Mouse (Mus musculus) G1E (cell line): ENCODE measurements around the gene Slc26a5. TPM values are rescaled to one million over a fixed set of nuclear protein-coding genes. Genes with fewer than 3 reads are reported as not detected.

Source experiments
- ATAC-seq: 2 replicates; pipeline ENCODE4 v1.8.0; 2016; ENCODE audit warnings: mild to moderate bottlenecking; ENCODE audit not compliant: insufficient number of reproducible peaks, poor library complexity, low FRiP score, severe bottlenecking; ENCODE audit errors: extremely low read depth
- DNase-seq: peaks from one replicate; pipeline ENCODE4 v3.0.0; 2012; ENCODE audit warnings: low spot score
- H3K27me3 ChIP-seq: 2 replicates; pipeline ENCODE4 v1.6.1; 2012; ENCODE audit warnings: mild to moderate bottlenecking, low read length, inconsistent platforms; ENCODE audit not compliant: insufficient read depth
- H3K36me3 ChIP-seq: replicated peaks from 2 replicates; pipeline ENCODE3; 2012; ENCODE audit warnings: mild to moderate bottlenecking, inconsistent platforms
- H3K4me1 ChIP-seq: 2 replicates; pipeline ENCODE4 v1.6.1; 2012; ENCODE audit warnings: low read depth, low read length, inconsistent platforms, mixed read lengths; ENCODE audit not compliant: insufficient read depth
- H3K4me3 ChIP-seq: 2 replicates; pipeline ENCODE4 v1.5.1; 2012; ENCODE audit warnings: low read depth, mild to moderate bottlenecking, inconsistent platforms, low read length, moderate library complexity, mixed read lengths
- H3K9me3 ChIP-seq: replicated peaks from 2 replicates; pipeline ENCODE4 v1.6.1; 2012; ENCODE audit warnings: inconsistent platforms
- CTCF ChIP-seq: IDR thresholded peaks from 2 replicates; pipeline ENCODE4 v1.5.1; 2012; ENCODE audit warnings: low read depth, low read length, inconsistent platforms, mixed read lengths
- GATA1 ChIP-seq: IDR thresholded peaks from 2 replicates; pipeline ENCODE4 v1.6.1; 2012; ENCODE audit warnings: borderline replicate concordance, low read length, inconsistent platforms, mixed read lengths
- GATA2 ChIP-seq: IDR thresholded peaks from 2 replicates; pipeline ENCODE4 v1.6.1; 2012; ENCODE audit warnings: low read depth, low read length, inconsistent platforms, borderline replicate concordance
- POLR2AphosphoS5 ChIP-seq: IDR thresholded peaks from 2 replicates; pipeline ENCODE4 v1.6.1; 2012; ENCODE audit warnings: low read depth, low read length, inconsistent platforms; ENCODE audit not compliant: insufficient replicate concordance
- TAL1 ChIP-seq: conservative IDR thresholded peaks from 2 replicates; pipeline ENCODE4 v1.6.1; 2012; ENCODE audit warnings: low read depth, low read length, inconsistent platforms, mixed read lengths
- polyA plus RNA-seq: library from polyadenylated mRNA; stranded (reverse); fragments of >175 nt; gene quantifications from 2 replicates; pipeline ENCODE4 v1.2.3, GENCODE M21; 2012
- total RNA-seq, 2 experiments: library from RNA; stranded (forward) in 1 of 2; stranded (reverse) in 1 of 2; fragments of 200-1000 nt in 1 of 2; fragments of >200 nt in 1 of 2; fragmentation: Nextera tagmentation in 1 of 2; gene quantifications; 2 replicates each; pipeline ENCODE4 v1.2.3; 2014 to 2017

The Slc26a5 gene
- total and polyA plus RNA-seq, 3 experiments, result not detected

DNA sequence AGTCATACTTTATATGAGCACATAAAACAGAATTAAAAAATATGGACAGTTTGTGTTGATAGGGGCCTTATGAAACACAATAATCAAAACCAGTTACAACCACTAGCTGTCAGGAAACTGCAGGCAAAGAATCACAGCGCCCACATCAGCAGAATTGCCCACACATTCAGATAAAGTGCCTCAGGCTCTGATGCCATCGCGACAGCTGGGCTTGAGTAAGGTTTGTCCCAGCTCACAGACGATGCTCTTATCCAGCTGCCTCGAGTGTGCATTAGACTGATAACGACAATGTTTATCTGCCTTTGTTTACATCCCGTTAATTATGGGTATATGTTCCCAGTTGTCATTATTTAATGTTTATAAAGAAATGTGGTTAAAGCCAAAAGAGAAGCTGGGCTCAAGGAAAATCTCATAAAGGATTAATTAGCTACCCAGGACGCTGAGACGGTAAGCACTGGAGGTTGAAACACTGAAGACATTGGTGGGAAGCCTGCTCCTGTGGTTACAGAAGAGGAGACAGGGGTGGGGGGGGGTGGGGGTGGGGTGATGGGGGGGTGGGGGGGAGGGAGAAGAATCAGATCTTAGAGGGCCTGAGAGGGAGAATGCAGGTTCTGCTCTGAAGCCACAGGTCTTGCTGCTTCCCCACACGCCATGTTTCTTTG lies 13.6 kb downstream of the Slc26a5 start:
- H3K9me3 ChIP-seq, result no peaks in the 10 kb centered on the region
- no peak overlapping the region for H3K4me3 ChIP-seq
- H3K36me3 ChIP-seq, result no peaks in the 10 kb centered on the region
- peaks cover 3% of the 10 kb centered on the region; the same call in 1 of the 2 replicates for H3K27me3 ChIP-seq
- TF ChIP-seq POLR2AphosphoS5 (no peak), GATA2 (no peak), TAL1 (no peak), GATA1 (no peak), CTCF (no peak)
- H3K4me1 ChIP-seq, result no peaks in the 10 kb centered on the region; the same call in 1 of the 2 replicates
- DNase-seq (no peak), ATAC-seq (no peak)

DNA sequence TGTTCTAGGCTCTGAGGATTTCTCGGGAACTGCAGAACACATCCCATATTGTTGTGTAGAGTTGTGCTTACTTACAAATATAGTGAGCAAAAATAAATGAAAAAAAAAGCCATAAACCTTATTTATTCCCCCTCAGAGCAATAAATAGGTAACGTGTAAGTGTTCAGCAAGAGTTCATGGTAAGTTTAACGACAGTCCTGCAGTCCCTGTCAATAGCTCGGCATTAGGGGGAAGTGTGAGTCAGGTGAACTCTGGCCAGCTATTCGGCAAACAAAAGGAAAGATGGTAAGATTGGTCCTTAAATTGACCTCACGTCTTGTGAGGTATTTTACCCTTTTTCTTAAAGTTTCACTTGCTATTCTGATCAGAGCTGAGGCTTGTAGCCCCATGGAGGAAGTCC lies 18.0 kb downstream of the Slc26a5 start:
- TF ChIP-seq CTCF (no peak), GATA2 (no peak), TAL1 (no peak), POLR2AphosphoS5 (no peak), GATA1 (no peak)
- Histone ChIP-seq H3K36me3 (no peaks in the 10 kb centered on the region), H3K27me3 (peaks cover 5% of the 10 kb centered on the region; the same call in 1 of the 2 replicates), H3K9me3 (no peaks in the 10 kb centered on the region), H3K4me1 (no peaks in the 10 kb centered on the region; the same call in 1 of the 2 replicates), H3K4me3 (no peak overlapping the region)
- ATAC-seq, result no peak
- no peak for DNase-seq

- H3K36me3 ChIP-seq, result no peaks in the 10 kb centered on the region
- no peak for DNase-seq
- no peak overlapping the region for H3K4me3 ChIP-seq
- no peaks in the 10 kb centered on the region for H3K9me3 ChIP-seq
- ATAC-seq, result no peak
- no peaks in the 10 kb centered on the region; the same call in 1 of the 2 replicates for H3K4me1 ChIP-seq
- peaks cover 7% of the 10 kb centered on the region; the same call in 1 of the 2 replicates for H3K27me3 ChIP-seq
- TF ChIP-seq GATA1, result no peak
- TF ChIP-seq POLR2AphosphoS5, result no peak
- TF ChIP-seq TAL1, result no peak
- no peak for TF ChIP-seq GATA2
- no peak for TF ChIP-seq CTCF
Observed at GRCm38 (mm10) chr5:21846616-21847290, 18.7 kb downstream of the Slc26a5 start.

DNA sequence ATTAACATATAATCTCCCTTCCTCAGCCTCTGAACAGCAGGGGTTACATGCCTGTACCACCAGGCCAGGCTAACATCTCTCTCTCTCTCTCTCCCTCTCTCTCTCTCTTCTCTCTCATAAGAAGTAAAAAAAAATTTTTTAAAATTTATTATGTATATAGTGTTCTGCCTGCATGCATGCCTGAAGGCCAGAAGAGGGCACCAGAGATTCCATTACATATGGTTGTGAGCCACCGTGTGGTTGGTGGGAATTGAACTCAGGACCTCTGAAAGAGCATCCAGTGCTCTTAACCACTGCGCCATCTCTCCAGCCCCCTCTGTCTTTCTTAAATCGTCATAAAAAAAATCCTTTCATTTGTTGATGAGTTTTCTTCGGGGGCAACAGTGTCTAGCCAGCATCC lies 20.7 kb downstream of the Slc26a5 start:
- DNase-seq (no peak), ATAC-seq (no peak)
- Histone ChIP-seq H3K27me3 (peaks cover 7% of the 10 kb centered on the region; the same call in 1 of the 2 replicates), H3K4me3 (no peak overlapping the region), H3K36me3 (no peaks in the 10 kb centered on the region), H3K9me3 (no peaks in the 10 kb centered on the region), H3K4me1 (no peaks in the 10 kb centered on the region)
- no peak for TF ChIP-seq TAL1
- no peak for TF ChIP-seq POLR2AphosphoS5
- no peak for TF ChIP-seq GATA1
- no peak for TF ChIP-seq GATA2
- no peak for TF ChIP-seq CTCF

- no peaks in the 10 kb centered on the region for H3K4me1 ChIP-seq
- H3K4me3 ChIP-seq, result no peak overlapping the region
- no peaks in the 10 kb centered on the region for H3K36me3 ChIP-seq
- TF ChIP-seq GATA2, result no peak
- TF ChIP-seq TAL1, result no peak
- TF ChIP-seq POLR2AphosphoS5, result no peak
- TF ChIP-seq CTCF, result no peak
- TF ChIP-seq GATA1, result no peak
- DNase-seq, result no peak
- ATAC-seq, result no peak
- 0 out of 2 replicates have a peak, but pooled peaks cover 6% of the 10 kb centered on the region for H3K27me3 ChIP-seq
- no peaks in the 10 kb centered on the region for H3K9me3 ChIP-seq
Observed at GRCm38 (mm10) chr5:21831761-21832160, 33.6 kb downstream of the Slc26a5 start.

DNA sequence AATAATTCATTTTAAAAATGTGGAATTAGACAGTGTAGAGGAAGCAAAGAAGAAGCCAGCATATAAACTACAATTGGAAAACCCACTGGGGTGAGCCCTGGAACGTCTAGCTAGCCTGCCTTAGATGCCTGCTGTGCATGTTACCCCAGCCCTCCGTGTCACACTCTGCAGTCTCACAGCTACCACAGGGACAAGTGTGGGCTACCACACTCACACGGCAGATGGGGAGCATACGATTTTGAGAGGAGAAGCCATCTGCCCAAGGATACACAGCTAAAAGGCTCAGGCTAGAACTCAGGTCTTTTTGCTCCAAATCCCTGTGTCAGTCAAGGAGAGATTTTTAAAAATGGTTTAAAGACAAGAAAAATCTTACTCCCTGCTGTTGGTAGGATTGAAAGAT lies 36.5 kb downstream of the Slc26a5 start:
- Histone ChIP-seq H3K4me3 (no peak overlapping the region), H3K9me3 (no peaks in the 10 kb centered on the region), H3K36me3 (no peaks in the 10 kb centered on the region), H3K27me3 (0 out of 2 replicates have a peak, but pooled peaks cover 6% of the 10 kb centered on the region), H3K4me1 (no peaks in the 10 kb centered on the region)
- TF ChIP-seq POLR2AphosphoS5 (no peak), CTCF (no peak), GATA1 (no peak), GATA2 (no peak), TAL1 (no peak)
- ATAC-seq (no peak), DNase-seq (no peak)
